Mouse (Mus musculus) cortical plate, adult 2 months (tissue): ENCODE measurements around the gene Fam72a.

Source experiments
- CTCF ChIP-seq: fragments of 200-500 bp; IDR thresholded peaks from 2 replicates; pipeline ENCODE4 v1.5.1; 2011; ENCODE audit warnings: mild to moderate bottlenecking, control low read depth, low read length; ENCODE audit not compliant: insufficient read depth; ENCODE audit errors: extremely low read depth
- POLR2A ChIP-seq: fragments of 200-500 bp; IDR thresholded peaks from 2 replicates; pipeline ENCODE4 v1.6.1; 2011; ENCODE audit warnings: mild to moderate bottlenecking, low read length, control low read depth; ENCODE audit not compliant: insufficient read depth; ENCODE audit errors: extremely low read depth

- TF ChIP-seq POLR2A (no peak), CTCF (no peak)
Measured at GRCm38 (mm10) chr1:131516588-131516987, 11.1 kb upstream of the Fam72a start.
